Mouse (Mus musculus) lung, postnatal 0 days (tissue): ENCODE results near the gene Lrrc58. TPM values are rescaled to one million over a fixed set of nuclear protein-coding genes. Genes with fewer than 3 reads are reported as not detected.

Experiments
- ATAC-seq: fragments of 200-750 bp; cut with Nextera tagmentation; 2 replicates; pipeline ENCODE4 v1.8.0; 2017; ENCODE audit warnings: moderate library complexity
- DNase-seq: peaks from one replicate; pipeline ENCODE4 v3.0.0-alpha.2; 2016; ENCODE audit warnings: low spot score
- H3K27ac ChIP-seq: fragments of 300-500 bp; sonication (generic); 2 replicates; pipeline ENCODE4 v1.5.1; 2014; ENCODE audit warnings: antibody characterized with exemption, mild to moderate bottlenecking, low read length, mixed read lengths
- H3K27me3 ChIP-seq: fragments of 300-500 bp; sonication (generic); replicated peaks from 2 replicates; pipeline ENCODE4 v1.6.1; 2014; ENCODE audit warnings: low read length, mixed read lengths; ENCODE audit not compliant: insufficient read depth
- H3K36me3 ChIP-seq: fragments of 300-500 bp; sonication (generic); 2 replicates; pipeline ENCODE4 v1.6.1; 2014; ENCODE audit warnings: low read length, mixed read lengths; ENCODE audit not compliant: insufficient read depth
- H3K4me1 ChIP-seq: fragments of 300-500 bp; sonication (generic); 2 replicates; pipeline ENCODE4 v1.6.1; 2014; ENCODE audit warnings: antibody characterized with exemption, low read depth, low read length, mixed read lengths; ENCODE audit not compliant: insufficient read depth
- H3K4me2 ChIP-seq: fragments of 300-500 bp; sonication (generic); replicated peaks from 2 replicates; pipeline ENCODE4 v1.6.1; 2014; ENCODE audit warnings: low read depth, mild to moderate bottlenecking, low read length, moderate library complexity, mixed read lengths
- H3K4me3 ChIP-seq: fragments of 300-500 bp; sonication (generic); 2 replicates; pipeline ENCODE4 v1.5.1; 2014; ENCODE audit warnings: low read depth, low read length
- H3K9ac ChIP-seq: fragments of 300-500 bp; sonication (generic); replicated peaks from 2 replicates; pipeline ENCODE4 v1.6.1; 2014; ENCODE audit warnings: low read depth, mild to moderate bottlenecking
- H3K9me3 ChIP-seq: fragments of 300-500 bp; sonication (generic); 2 replicates; pipeline ENCODE4 v1.6.1; 2016; ENCODE audit warnings: low read length, mixed read lengths
- CTCF ChIP-seq: IDR thresholded peaks from 2 replicates; pipeline ENCODE4 v1.5.1; 2016; ENCODE audit warnings: antibody characterized with exemption, mild to moderate bottlenecking
- EP300 ChIP-seq: IDR thresholded peaks from 2 replicates; pipeline ENCODE4 v1.6.1; 2016; ENCODE audit warnings: antibody characterized with exemption, mild to moderate bottlenecking, control low read depth
- WGBS: fragments of 180-500 bp; shearing (Covaris S2); extraction: QIAGEN DNeasy Blood & Tissue Kit; methylation state at CpG from one replicate; pipeline ENCODE4 v1.1.7; 2014; 5-methylcytosine and 5-hydroxymethylcytosine counted together
- polyA plus RNA-seq: library from polyadenylated mRNA; unstranded; fragments of >200 nt; fragmentation: Nextera tagmentation; extraction: Ambion mirVana; gene quantifications from 2 replicates; pipeline ENCODE4 v1.2.1, GENCODE M21; 2015

Lrrc58 gene
- polyA plus RNA-seq, 1 experiment from 2014 or later: 40.7 TPM

DNA sequence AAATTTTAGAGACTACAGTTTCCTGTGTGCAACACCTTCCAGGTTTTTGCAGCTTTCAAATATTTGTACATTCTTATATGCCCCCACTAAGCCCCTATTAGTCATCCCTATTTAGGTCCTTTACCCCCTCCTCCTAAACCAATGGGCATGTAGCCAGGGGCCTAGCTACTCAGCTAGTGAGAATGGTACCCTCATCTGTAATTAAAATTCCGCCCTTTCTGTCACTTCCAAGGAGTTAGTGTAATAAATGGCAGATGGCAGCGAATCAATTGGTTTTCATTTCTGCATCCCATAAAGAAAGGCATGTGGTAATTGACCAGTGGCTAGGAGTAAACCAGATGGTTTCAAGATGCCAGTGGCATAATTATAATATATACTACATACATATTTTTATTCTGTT, 24.5 kb downstream of the Lrrc58 start:
- no peak for TF ChIP-seq EP300
- no peak for TF ChIP-seq CTCF
- no peak for DNase-seq
- no peak overlapping the region for H3K27ac ChIP-seq

DNA sequence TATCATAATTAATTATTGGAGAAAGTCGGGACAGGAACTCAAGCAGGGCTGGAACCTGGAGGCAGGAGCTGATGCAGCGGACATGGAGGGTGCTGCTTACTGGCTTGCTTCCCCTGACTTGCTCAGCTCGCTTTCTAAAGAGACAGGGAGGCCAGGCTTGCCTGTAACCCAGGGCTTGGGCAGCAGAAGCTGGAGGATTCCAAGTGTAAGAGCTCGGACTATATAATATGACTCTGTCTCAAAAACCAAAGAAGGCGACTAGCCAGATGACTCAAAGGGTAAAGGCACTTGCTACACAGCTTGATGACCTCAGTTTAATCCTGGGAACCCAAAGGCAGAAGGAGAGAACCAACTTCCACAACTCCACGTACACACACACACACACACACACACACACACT, 25.2 kb downstream of the Lrrc58 start:
- WGBS: 44% methylated on average over 6 of the region's 6 CpGs
- no peak for ATAC-seq
- H3K9ac ChIP-seq: no peak overlapping the region

More for the DNA sequence above, 24.5 kb downstream of the Lrrc58 start:
- Histone ChIP-seq H3K9ac (no peak overlapping the region), H3K36me3 (no peaks in the 10 kb centered on the region), H3K4me3 (no peak overlapping the region), H3K27me3 (no peaks in the 10 kb centered on the region), H3K9me3 (no peaks in the 10 kb centered on the region), H3K4me2 (no peak overlapping the region), H3K4me1 (no peaks in the 10 kb centered on the region)
- ATAC-seq: no peak
- 76% methylated on average over 2 of the region's 2 CpGs for WGBS

GRCm38 (mm10) chr16:37893942-37894341, 25.8 kb downstream of the Lrrc58 start:
- no peaks in the 10 kb centered on the region for H3K27me3 ChIP-seq
- H3K36me3 ChIP-seq: no peaks in the 10 kb centered on the region
- H3K9me3 ChIP-seq: no peaks in the 10 kb centered on the region
- TF ChIP-seq CTCF (no peak), EP300 (no peak)
- ATAC-seq (no peak), DNase-seq (no peak)
- no peaks in the 10 kb centered on the region for H3K4me1 ChIP-seq
- no peak overlapping the region for H3K9ac ChIP-seq
- no peak overlapping the region for H3K4me3 ChIP-seq
- H3K27ac ChIP-seq: no peak overlapping the region
- 71% methylated on average over 2 of the region's 2 CpGs for whole genome bisulfite sequencing
- H3K4me2 ChIP-seq: no peak overlapping the region

More for the DNA sequence above, 25.2 kb downstream of the Lrrc58 start:
- no peaks in the 10 kb centered on the region for H3K36me3 ChIP-seq
- H3K4me2 ChIP-seq: no peak overlapping the region
- TF ChIP-seq EP300: no peak
- no peak for TF ChIP-seq CTCF
- H3K4me1 ChIP-seq: no peaks in the 10 kb centered on the region
- no peak for DNase-seq
- no peaks in the 10 kb centered on the region for H3K9me3 ChIP-seq
- no peak overlapping the region for H3K4me3 ChIP-seq
- no peaks in the 10 kb centered on the region for H3K27me3 ChIP-seq
- no peak overlapping the region for H3K27ac ChIP-seq

- Histone ChIP-seq H3K36me3 (no peaks in the 10 kb centered on the region), H3K4me1 (no peaks in the 10 kb centered on the region), H3K9ac (no peak overlapping the region), H3K9me3 (no peaks in the 10 kb centered on the region), H3K27me3 (no peaks in the 10 kb centered on the region), H3K4me2 (no peak overlapping the region), H3K27ac (no peak overlapping the region), H3K4me3 (no peak overlapping the region)
- TF ChIP-seq CTCF (no peak), EP300 (no peak)
- DNase-seq (no peak), ATAC-seq (no peak)
- WGBS: 80% methylated on average over 5 of the region's 5 CpGs
Observed at GRCm38 (mm10) chr16:37898790-37899189, 30.6 kb downstream of the Lrrc58 start.

DNA sequence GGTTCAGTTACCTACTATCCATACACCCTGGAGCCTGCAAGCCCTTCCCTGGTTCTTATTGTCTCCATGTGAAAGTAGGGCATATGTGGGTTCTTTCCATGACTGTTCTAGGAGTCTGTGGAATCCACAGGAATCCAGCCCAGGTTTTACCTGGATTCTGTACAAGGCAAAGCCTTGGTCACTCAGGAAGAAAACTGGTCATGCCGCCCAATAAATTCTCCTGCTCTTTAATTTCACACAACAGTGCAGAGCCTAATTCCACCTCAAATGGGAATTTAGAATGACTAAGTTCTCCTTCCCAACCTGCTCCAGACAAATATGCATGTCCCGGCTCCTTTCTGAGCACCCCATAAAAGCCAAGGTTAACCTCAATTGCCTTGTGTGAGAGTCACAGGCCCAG, 31.2 kb downstream of the Lrrc58 start:
- H3K27ac ChIP-seq: no peak overlapping the region
- H3K4me3 ChIP-seq: no peak overlapping the region
- WGBS: 47% methylated on average over 2 of the region's 2 CpGs
- H3K4me2 ChIP-seq: no peak overlapping the region
- H3K36me3 ChIP-seq: no peaks in the 10 kb centered on the region
- ATAC-seq (no peak), DNase-seq (no peak)
- no peak overlapping the region for H3K9ac ChIP-seq
- H3K4me1 ChIP-seq: no peaks in the 10 kb centered on the region
- TF ChIP-seq CTCF (no peak), EP300 (no peak)
- no peaks in the 10 kb centered on the region for H3K27me3 ChIP-seq
- H3K9me3 ChIP-seq: no peaks in the 10 kb centered on the region

DNA sequence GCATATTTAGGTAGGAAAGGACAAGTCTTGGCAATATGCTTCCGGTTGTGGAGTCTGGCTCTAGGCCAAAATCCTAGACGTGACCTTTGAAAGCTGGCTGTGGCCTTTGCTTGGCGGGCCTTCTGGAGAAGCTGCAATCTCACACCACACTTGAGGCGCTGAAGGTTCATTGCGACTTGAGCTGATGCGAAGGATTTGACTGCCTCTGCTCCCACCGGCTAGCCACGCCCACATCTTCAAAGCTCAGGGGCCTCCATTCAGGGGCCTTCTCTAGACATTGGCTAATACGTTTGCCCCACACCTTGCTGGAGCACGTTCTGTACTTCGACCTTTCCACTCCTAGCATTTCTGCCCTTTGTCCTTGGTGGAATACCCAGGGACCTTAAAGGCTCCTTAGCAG, 33.1 kb downstream of the Lrrc58 start:
- no peak for ATAC-seq
- no peak overlapping the region for H3K4me2 ChIP-seq
- no peaks in the 10 kb centered on the region for H3K27me3 ChIP-seq
- 37% methylated on average over 11 of the region's 11 CpGs for WGBS
- no peak overlapping the region for H3K9ac ChIP-seq
- H3K9me3 ChIP-seq: no peaks in the 10 kb centered on the region
- no peak for TF ChIP-seq CTCF
- no peak for TF ChIP-seq EP300
- no peak overlapping the region for H3K4me3 ChIP-seq
- H3K4me1 ChIP-seq: no peaks in the 10 kb centered on the region
- H3K36me3 ChIP-seq: no peaks in the 10 kb centered on the region
- DNase-seq: no peak
- no peak overlapping the region for H3K27ac ChIP-seq

DNA sequence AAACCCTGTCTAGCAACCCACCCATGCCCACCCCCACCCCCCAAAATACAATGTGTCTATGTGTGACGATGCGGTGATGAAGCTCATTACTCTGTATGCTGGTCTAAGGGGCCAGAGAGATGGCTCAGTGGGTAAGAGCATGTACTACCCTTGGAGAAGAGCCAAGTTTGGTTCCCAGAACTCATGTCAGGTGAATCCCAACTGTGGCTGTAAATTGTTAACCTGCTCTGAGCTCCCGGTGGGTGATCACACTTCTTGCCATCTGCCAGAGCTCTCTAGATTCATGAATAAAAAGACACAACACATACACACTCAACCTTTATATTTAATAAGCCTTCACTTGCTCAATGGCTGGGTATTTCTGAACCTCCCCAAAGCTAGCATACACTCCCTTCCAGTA, 38.3 kb downstream of the Lrrc58 start:
- Histone ChIP-seq H3K9me3 (no peaks in the 10 kb centered on the region), H3K36me3 (no peaks in the 10 kb centered on the region), H3K9ac (no peak overlapping the region), H3K4me1 (no peaks in the 10 kb centered on the region), H3K27me3 (no peaks in the 10 kb centered on the region), H3K27ac (no peak overlapping the region), H3K4me2 (no peak overlapping the region), H3K4me3 (no peak overlapping the region)
- ATAC-seq (no peak), DNase-seq (no peak)
- WGBS: 92% methylated on average over 3 of the region's 3 CpGs
- TF ChIP-seq EP300: no peak
- no peak for TF ChIP-seq CTCF
